Mouse (Mus musculus): ENCODE data around the gene Vat1l. TPM values are rescaled to one million over a fixed set of nuclear protein-coding genes. Genes with fewer than 3 reads are reported as not detected.

Vat1l gene
- polyA plus RNA-seq, 1 experiment = not detected

GRCm38 (mm10) chr8:114206421-114206983 lies 1.1 kb downstream of the Vat1l start:
- peak overlapping the region; percentile 27 for H3K4me3 ChIP-seq (ENCODE audit: insufficient read depth, low read depth, low read length)
- peaks cover 11% of the 10 kb centered on the region for H3K4me1 ChIP-seq (ENCODE audit: control insufficient read depth, insufficient read depth, low read length)
- TF ChIP-seq POLR2A (IDR thresholded peaks at IDR 0.05; ENCODE audit: insufficient read depth, low read depth, low read length) = no peak
- TF ChIP-seq CTCF (IDR thresholded peaks at IDR 0.05; ENCODE audit: insufficient read depth, low read depth, low read length) = no peak
- 7% methylated on average over 8 of the region's 8 CpGs for WGBS
- no peak overlapping the region for H3K27ac ChIP-seq (ENCODE audit: insufficient read depth, low read depth, low read length)

- H3K27ac ChIP-seq (ENCODE audit: insufficient read depth, low read depth, low read length) = no peak overlapping the region
- peaks cover 11% of the 10 kb centered on the region for H3K4me1 ChIP-seq (ENCODE audit: control insufficient read depth, insufficient read depth, low read length)
- no peak for TF ChIP-seq POLR2A (IDR thresholded peaks at IDR 0.05; ENCODE audit: insufficient read depth, low read depth, low read length)
- 65% methylated on average over 4 of the region's 4 CpGs for WGBS
- H3K4me3 ChIP-seq (ENCODE audit: insufficient read depth, low read depth, low read length) = peak overlapping the region; percentile 27
These were observed 1.6 kb downstream of the Vat1l start for GRCm38 (mm10) chr8:114207026-114207425.

- TF ChIP-seq POLR2A (IDR thresholded peaks at IDR 0.05; ENCODE audit: insufficient read depth, low read depth, low read length) = no peak
- no peak for TF ChIP-seq CTCF (IDR thresholded peaks at IDR 0.05; ENCODE audit: insufficient read depth, low read depth, low read length)
- H3K4me1 ChIP-seq (ENCODE audit: control insufficient read depth, insufficient read depth, low read length) = no peaks in the 10 kb centered on the region
- H3K27ac ChIP-seq (ENCODE audit: insufficient read depth, low read depth, low read length) = no peak overlapping the region
- H3K4me3 ChIP-seq (ENCODE audit: insufficient read depth, low read depth, low read length) = no peak overlapping the region
- 77% methylated on average over 3 of the region's 3 CpGs for WGBS
These were observed 15.4 kb downstream of the Vat1l start for GRCm38 (mm10) chr8:114220779-114221178.

- H3K4me1 ChIP-seq (ENCODE audit: control insufficient read depth, insufficient read depth, low read length) = no peaks in the 10 kb centered on the region
- WGBS = 96% methylated on average over 2 of the region's 2 CpGs
- no peak overlapping the region for H3K4me3 ChIP-seq (ENCODE audit: insufficient read depth, low read depth, low read length)
- no peak overlapping the region for H3K27ac ChIP-seq (ENCODE audit: insufficient read depth, low read depth, low read length)
- no peak for TF ChIP-seq CTCF (IDR thresholded peaks at IDR 0.05; ENCODE audit: insufficient read depth, low read depth, low read length)
- no peak for TF ChIP-seq POLR2A (IDR thresholded peaks at IDR 0.05; ENCODE audit: insufficient read depth, low read depth, low read length)
These were observed 16.6 kb downstream of the Vat1l start for GRCm38 (mm10) chr8:114222001-114222400.

- 70% methylated on average over 2 of the region's 2 CpGs for WGBS
- TF ChIP-seq POLR2A (IDR thresholded peaks at IDR 0.05; ENCODE audit: insufficient read depth, low read depth, low read length) (no peak), CTCF (IDR thresholded peaks at IDR 0.05; ENCODE audit: insufficient read depth, low read depth, low read length) (no peak)
- no peaks in the 10 kb centered on the region for H3K4me1 ChIP-seq (ENCODE audit: control insufficient read depth, insufficient read depth, low read length)
- no peak overlapping the region for H3K4me3 ChIP-seq (ENCODE audit: insufficient read depth, low read depth, low read length)
- no peak overlapping the region for H3K27ac ChIP-seq (ENCODE audit: insufficient read depth, low read depth, low read length)
These were observed 18.6 kb downstream of the Vat1l start for GRCm38 (mm10) chr8:114224001-114224400.

GRCm38 (mm10) chr8:114251321-114252065 lies 46.1 kb downstream of the Vat1l start:
- WGBS = 94% methylated on average over 3 of the region's 3 CpGs
- H3K4me3 ChIP-seq (ENCODE audit: insufficient read depth, low read depth, low read length) = no peak overlapping the region
- H3K27ac ChIP-seq (ENCODE audit: insufficient read depth, low read depth, low read length) = no peak overlapping the region
- H3K4me1 ChIP-seq (ENCODE audit: control insufficient read depth, insufficient read depth, low read length) = no peaks in the 10 kb centered on the region
- TF ChIP-seq POLR2A (IDR thresholded peaks at IDR 0.05; ENCODE audit: insufficient read depth, low read depth, low read length) (no peak), CTCF (IDR thresholded peaks at IDR 0.05; ENCODE audit: insufficient read depth, low read depth, low read length) (no peak)

- Histone ChIP-seq H3K27ac (ENCODE audit: insufficient read depth, low read depth, low read length) (no peak overlapping the region), H3K4me3 (ENCODE audit: insufficient read depth, low read depth, low read length) (no peak overlapping the region), H3K4me1 (ENCODE audit: control insufficient read depth, insufficient read depth, low read length) (no peaks in the 10 kb centered on the region)
- 74% methylated on average over 4 of the region's 4 CpGs for WGBS
- no peak for TF ChIP-seq CTCF (IDR thresholded peaks at IDR 0.05; ENCODE audit: insufficient read depth, low read depth, low read length)
- TF ChIP-seq POLR2A (IDR thresholded peaks at IDR 0.05; ENCODE audit: insufficient read depth, low read depth, low read length) = no peak
These were observed 53.3 kb downstream of the Vat1l start for GRCm38 (mm10) chr8:114258685-114259084.

GRCm38 (mm10) chr8:114259713-114260355 lies 54.4 kb downstream of the Vat1l start:
- TF ChIP-seq POLR2A (IDR thresholded peaks at IDR 0.05; ENCODE audit: insufficient read depth, low read depth, low read length) = no peak
- no peak for TF ChIP-seq CTCF (IDR thresholded peaks at IDR 0.05; ENCODE audit: insufficient read depth, low read depth, low read length)
- 91% methylated on average over 5 of the region's 5 CpGs for WGBS
- Histone ChIP-seq H3K4me3 (ENCODE audit: insufficient read depth, low read depth, low read length) (no peak overlapping the region), H3K27ac (ENCODE audit: insufficient read depth, low read depth, low read length) (no peak overlapping the region), H3K4me1 (ENCODE audit: control insufficient read depth, insufficient read depth, low read length) (no peaks in the 10 kb centered on the region)

- WGBS = 74% methylated on average over 2 of the region's 2 CpGs
- H3K4me3 ChIP-seq (ENCODE audit: insufficient read depth, low read depth, low read length) = no peak overlapping the region
- no peak overlapping the region for H3K27ac ChIP-seq (ENCODE audit: insufficient read depth, low read depth, low read length)
- no peaks in the 10 kb centered on the region for H3K4me1 ChIP-seq (ENCODE audit: control insufficient read depth, insufficient read depth, low read length)
- TF ChIP-seq POLR2A (IDR thresholded peaks at IDR 0.05; ENCODE audit: insufficient read depth, low read depth, low read length) = no peak
- TF ChIP-seq CTCF (IDR thresholded peaks at IDR 0.05; ENCODE audit: insufficient read depth, low read depth, low read length) = no peak
These were observed 56.9 kb downstream of the Vat1l start for GRCm38 (mm10) chr8:114262331-114262730.

All from olfactory bulb, adult 2 months (tissue).